Mouse (Mus musculus): ENCODE results near the gene Mxd4. TPM values are rescaled to one million over a fixed set of nuclear protein-coding genes. Genes with fewer than 3 reads are reported as not detected.

Gene Mxd4
- total RNA-seq, 1 experiment = 14.2 TPM

DNA sequence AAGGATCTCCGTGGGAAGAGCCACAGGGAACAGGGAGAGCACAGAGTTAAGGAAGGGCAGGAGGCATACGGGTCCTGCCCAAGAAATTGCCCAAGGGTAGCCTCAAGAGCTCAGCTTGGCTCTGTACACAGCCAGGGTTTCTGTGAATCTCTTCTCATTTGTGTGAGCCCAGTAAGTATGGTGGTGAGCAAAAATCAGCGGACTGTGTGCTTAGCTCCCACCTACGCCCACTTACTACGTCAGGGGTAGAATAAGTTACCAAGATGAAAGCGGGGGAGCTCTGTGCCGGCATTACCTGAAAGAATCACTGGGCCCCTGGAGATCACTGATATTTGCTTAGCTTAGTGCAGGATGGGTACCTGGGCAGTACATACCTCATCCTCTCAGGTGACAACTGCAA, 28.5 kb upstream of the Mxd4 start:
- Histone ChIP-seq H3K36me3 (ENCODE audit: control insufficient read depth, insufficient read depth, low read length, poor library complexity, severe bottlenecking) (no peaks in the 10 kb centered on the region), H3K9ac (ENCODE audit: insufficient read depth, low read depth, low read length, poor library complexity, severe bottlenecking) (no peak overlapping the region), H3K4me1 (ENCODE audit: control insufficient read depth in 2 of 2, insufficient read depth in 2 of 2, low read length in 2 of 2, poor library complexity in 1 of 2) (no peaks in the 10 kb centered on the region), H3K4me3 (ENCODE audit: insufficient read depth in 1 of 2, low read depth in 1 of 2, low read length in 2 of 2, poor library complexity in 1 of 2, severe bottlenecking in 1 of 2) (no peak overlapping the region), H3K9me3 (ENCODE audit: control insufficient read depth, insufficient read depth, low read depth, low read length) (no peaks in the 10 kb centered on the region), H3K27ac (ENCODE audit: insufficient read depth, low read depth, low read length, poor library complexity, severe bottlenecking) (no peak overlapping the region)
- TF ChIP-seq HCFC1 (IDR thresholded peaks at IDR 0.05; ENCODE audit: borderline replicate concordance, insufficient read depth, low read length) (no peak), ZC3H11A (IDR thresholded peaks at IDR 0.05; ENCODE audit: borderline replicate concordance, low read depth, low read length) (no peak), ZNF384 (IDR thresholded peaks at IDR 0.05; ENCODE audit: low read depth, low read length) (no peak), MAFK (IDR thresholded peaks at IDR 0.05; ENCODE audit: insufficient read depth, low read depth, low read length) (no peak), CHD2 (IDR thresholded peaks at IDR 0.05; ENCODE audit: low read depth, low read length) (no peak)
- in situ Hi-C loops (cut with MboI; ENCODE audit: low sequenced_read_pairs in 2 of 2, unreplicated experiment in 2 of 2) = no loop called here
- no peak for DNase-seq (ENCODE audit: low read depth, low spot score)

DNA sequence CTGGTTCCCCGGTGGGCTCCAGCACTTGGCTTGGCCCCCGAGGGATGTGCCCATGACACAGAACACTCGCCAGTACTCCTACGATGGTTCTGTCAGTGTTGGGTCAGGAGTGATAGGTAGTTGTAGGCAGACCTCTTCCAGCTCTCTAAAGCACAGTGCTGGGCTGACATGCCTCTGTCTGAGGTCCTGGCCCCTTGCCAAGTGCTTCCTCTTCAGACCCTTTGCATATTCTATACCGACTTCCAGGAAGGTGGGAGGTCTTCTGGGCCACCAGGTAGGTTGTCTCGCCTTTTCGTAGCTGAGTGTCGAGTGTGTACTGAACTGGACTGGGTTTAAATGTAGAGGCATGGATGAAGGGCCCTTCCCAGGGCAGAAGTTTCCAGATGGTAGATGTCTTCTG, 26.1 kb upstream of the Mxd4 start:
- H3K9me3 ChIP-seq (ENCODE audit: control insufficient read depth, insufficient read depth, low read depth, low read length) = no peaks in the 10 kb centered on the region
- TF ChIP-seq MAFK (IDR thresholded peaks at IDR 0.05; ENCODE audit: insufficient read depth, low read depth, low read length) = no peak
- TF ChIP-seq ZC3H11A (IDR thresholded peaks at IDR 0.05; ENCODE audit: borderline replicate concordance, low read depth, low read length) = no peak
- TF ChIP-seq HCFC1 (IDR thresholded peaks at IDR 0.05; ENCODE audit: borderline replicate concordance, insufficient read depth, low read length) = no peak
- no peak for TF ChIP-seq ZNF384 (IDR thresholded peaks at IDR 0.05; ENCODE audit: low read depth, low read length)
- no peak for TF ChIP-seq CHD2 (IDR thresholded peaks at IDR 0.05; ENCODE audit: low read depth, low read length)
- in situ Hi-C loops (cut with MboI; ENCODE audit: low sequenced_read_pairs in 2 of 2, unreplicated experiment in 2 of 2) = no loop called here
- no peak for DNase-seq (ENCODE audit: low read depth, low spot score)
- no peak overlapping the region for H3K9ac ChIP-seq (ENCODE audit: insufficient read depth, low read depth, low read length, poor library complexity, severe bottlenecking)
- H3K4me1 ChIP-seq (ENCODE audit: control insufficient read depth in 2 of 2, insufficient read depth in 2 of 2, low read length in 2 of 2, poor library complexity in 1 of 2) = no peaks in the 10 kb centered on the region
- H3K27ac ChIP-seq (ENCODE audit: insufficient read depth, low read depth, low read length, poor library complexity, severe bottlenecking) = no peak overlapping the region
- H3K4me3 ChIP-seq (ENCODE audit: insufficient read depth in 1 of 2, low read depth in 1 of 2, low read length in 2 of 2, poor library complexity in 1 of 2, severe bottlenecking in 1 of 2) = no peak overlapping the region
- H3K36me3 ChIP-seq (ENCODE audit: control insufficient read depth, insufficient read depth, low read length, poor library complexity, severe bottlenecking) = no peaks in the 10 kb centered on the region

DNA sequence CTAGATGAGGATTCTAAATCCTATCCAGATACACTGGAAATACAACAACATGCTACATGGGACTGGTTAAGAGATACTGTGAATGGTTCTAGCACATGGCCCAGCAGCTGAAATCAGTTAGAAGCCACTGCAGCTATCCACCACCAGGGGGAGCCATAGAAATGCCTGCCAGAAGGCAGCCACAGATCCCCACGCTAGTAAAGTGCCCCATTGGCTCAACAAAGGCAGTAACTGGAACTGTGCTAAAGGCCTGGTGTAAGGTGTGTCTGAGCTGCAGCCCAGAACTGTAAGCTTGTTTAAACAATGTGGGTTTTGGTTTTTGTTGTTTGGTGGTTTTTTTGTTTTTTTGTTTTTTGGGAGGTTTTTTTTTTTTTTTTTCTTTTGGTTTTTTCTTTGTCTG, 22.8 kb upstream of the Mxd4 start:
- in situ Hi-C loops (cut with MboI; ENCODE audit: low sequenced_read_pairs in 2 of 2, unreplicated experiment in 2 of 2) = no loop called here
- DNase-seq (ENCODE audit: low read depth, low spot score) = peak; percentile 77

DNA sequence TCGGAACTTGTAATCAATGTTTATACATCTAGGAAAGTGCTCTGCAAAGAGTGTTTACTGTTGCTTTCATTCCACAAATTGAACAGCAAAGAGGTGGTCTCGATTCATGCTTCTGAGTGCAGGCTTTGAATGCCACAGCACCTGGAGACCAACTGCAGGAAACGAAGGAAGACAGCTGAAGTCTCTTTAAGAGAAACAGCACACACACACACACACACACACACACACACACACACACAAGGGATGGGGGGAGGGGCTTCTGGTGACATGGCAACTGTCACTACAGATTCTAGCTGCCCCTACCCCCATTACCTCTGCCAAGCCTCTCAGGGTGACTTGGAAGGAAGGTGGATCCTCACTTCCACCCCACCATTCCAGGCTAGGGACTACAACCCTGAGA, 20.0 kb upstream of the Mxd4 start:
- Histone ChIP-seq H3K36me3 (ENCODE audit: control insufficient read depth, insufficient read depth, low read length, poor library complexity, severe bottlenecking) (no peaks in the 10 kb centered on the region), H3K9me3 (ENCODE audit: control insufficient read depth, insufficient read depth, low read depth, low read length) (no peaks in the 10 kb centered on the region), H3K27ac (ENCODE audit: insufficient read depth, low read depth, low read length, poor library complexity, severe bottlenecking) (no peak overlapping the region), H3K9ac (ENCODE audit: insufficient read depth, low read depth, low read length, poor library complexity, severe bottlenecking) (no peak overlapping the region), H3K4me3 (ENCODE audit: insufficient read depth in 1 of 2, low read depth in 1 of 2, low read length in 2 of 2, poor library complexity in 1 of 2, severe bottlenecking in 1 of 2) (no peak overlapping the region), H3K4me1 (ENCODE audit: control insufficient read depth in 2 of 2, insufficient read depth in 2 of 2, low read length in 2 of 2, poor library complexity in 1 of 2) (peaks cover 0 to 4% of the 10 kb centered on the region in 2 experiments; a peak in 1 of 4 replicates)
- no peak for DNase-seq (ENCODE audit: low read depth, low spot score)
- in situ Hi-C loops (cut with MboI; ENCODE audit: low sequenced_read_pairs in 2 of 2, unreplicated experiment in 2 of 2) = no loop called here
- no peak for TF ChIP-seq ZC3H11A (IDR thresholded peaks at IDR 0.05; ENCODE audit: borderline replicate concordance, low read depth, low read length)

More for the DNA sequence above, 22.8 kb upstream of the Mxd4 start:
- H3K36me3 ChIP-seq (ENCODE audit: control insufficient read depth, insufficient read depth, low read length, poor library complexity, severe bottlenecking) = no peaks in the 10 kb centered on the region
- no peak overlapping the region for H3K9ac ChIP-seq (ENCODE audit: insufficient read depth, low read depth, low read length, poor library complexity, severe bottlenecking)
- H3K4me3 ChIP-seq (ENCODE audit: insufficient read depth in 1 of 2, low read depth in 1 of 2, low read length in 2 of 2, poor library complexity in 1 of 2, severe bottlenecking in 1 of 2) = no peak overlapping the region
- no peaks in the 10 kb centered on the region for H3K9me3 ChIP-seq (ENCODE audit: control insufficient read depth, insufficient read depth, low read depth, low read length)
- 0 out of 2 replicates have a peak, but pooled peaks have one; percentile 41 for TF ChIP-seq HCFC1 (IDR thresholded peaks at IDR 0.05; ENCODE audit: borderline replicate concordance, insufficient read depth, low read length)
- TF ChIP-seq MAFK (IDR thresholded peaks at IDR 0.05; ENCODE audit: insufficient read depth, low read depth, low read length) = no peak
- peak; percentile 37; the same call in 1 of the 2 replicates for TF ChIP-seq ZC3H11A (IDR thresholded peaks at IDR 0.05; ENCODE audit: borderline replicate concordance, low read depth, low read length)
- peak; percentile 94 for TF ChIP-seq ZNF384 (IDR thresholded peaks at IDR 0.05; ENCODE audit: low read depth, low read length)
- no peak for TF ChIP-seq CHD2 (IDR thresholded peaks at IDR 0.05; ENCODE audit: low read depth, low read length)
- H3K4me1 ChIP-seq (ENCODE audit: control insufficient read depth in 2 of 2, insufficient read depth in 2 of 2, low read length in 2 of 2, poor library complexity in 1 of 2) = peaks cover 0 to 4% of the 10 kb centered on the region in 2 experiments; a peak in 1 of 4 replicates
- no peak overlapping the region for H3K27ac ChIP-seq (ENCODE audit: insufficient read depth, low read depth, low read length, poor library complexity, severe bottlenecking)

DNA sequence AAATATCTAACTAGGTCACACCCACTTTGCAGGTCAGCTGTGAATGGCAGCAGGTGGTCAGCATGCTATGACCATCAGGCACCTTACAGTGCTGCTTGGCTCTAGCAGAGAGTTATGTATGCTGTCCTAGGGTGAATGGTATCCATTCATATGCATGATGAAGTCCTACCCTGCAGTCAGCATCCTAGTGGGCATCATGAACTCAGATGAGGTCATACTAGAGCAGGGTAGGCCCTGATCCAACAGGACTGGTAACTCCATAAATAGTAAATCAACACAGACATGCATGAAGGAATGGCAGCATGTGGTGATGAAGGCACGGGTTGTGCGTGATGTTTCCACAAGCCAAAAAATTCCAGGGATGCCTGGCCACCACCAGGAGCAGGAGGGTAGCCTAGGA, 18.3 kb upstream of the Mxd4 start:
- H3K9ac ChIP-seq (ENCODE audit: insufficient read depth, low read depth, low read length, poor library complexity, severe bottlenecking) = no peak overlapping the region
- in situ Hi-C loops (cut with MboI; ENCODE audit: low sequenced_read_pairs in 2 of 2, unreplicated experiment in 2 of 2) = no loop called here
- DNase-seq (ENCODE audit: low read depth, low spot score) = no peak
- no peak overlapping the region for H3K4me3 ChIP-seq (ENCODE audit: insufficient read depth in 1 of 2, low read depth in 1 of 2, low read length in 2 of 2, poor library complexity in 1 of 2, severe bottlenecking in 1 of 2)
- TF ChIP-seq MAFK (IDR thresholded peaks at IDR 0.05; ENCODE audit: insufficient read depth, low read depth, low read length) (no peak), HCFC1 (IDR thresholded peaks at IDR 0.05; ENCODE audit: borderline replicate concordance, insufficient read depth, low read length) (no peak), ZC3H11A (IDR thresholded peaks at IDR 0.05; ENCODE audit: borderline replicate concordance, low read depth, low read length) (no peak), ZNF384 (IDR thresholded peaks at IDR 0.05; ENCODE audit: low read depth, low read length) (no peak), CHD2 (IDR thresholded peaks at IDR 0.05; ENCODE audit: low read depth, low read length) (no peak)
- no peak overlapping the region for H3K27ac ChIP-seq (ENCODE audit: insufficient read depth, low read depth, low read length, poor library complexity, severe bottlenecking)
- H3K36me3 ChIP-seq (ENCODE audit: control insufficient read depth, insufficient read depth, low read length, poor library complexity, severe bottlenecking) = no peaks in the 10 kb centered on the region
- H3K9me3 ChIP-seq (ENCODE audit: control insufficient read depth, insufficient read depth, low read depth, low read length) = no peaks in the 10 kb centered on the region
- peaks cover 0 to 4% of the 10 kb centered on the region in 2 experiments; a peak in 1 of 4 replicates for H3K4me1 ChIP-seq (ENCODE audit: control insufficient read depth in 2 of 2, insufficient read depth in 2 of 2, low read length in 2 of 2, poor library complexity in 1 of 2)

Data from ES-E14 (cell line).